ENCODE assay signal across 19 mouse cellular contexts in genomic region chr1:56800611-56801010, GRCm38 (mm10).
DNase-seq lines count a peak whose midpoint lies in the region; ATAC-seq lines count a peak whose summit lies in the region.
"Had no signal": no experiment of that assay in that cellular context is flagged by ENCODE, and none has a peak within 500 bp of the region (broad histone marks: within the 10 kb centered on the region; RNA-seq: fewer than 3 reads in every experiment).

No protein-coding gene starts in this region.

- 55% methylated on average over 7 of the region's 7 CpGs for WGBS in forebrain, embryonic 11.5 days
- WGBS in forebrain, embryonic 10.5 days = 71% methylated on average over 7 of the region's 7 CpGs
- 70% methylated on average over 7 of the region's 7 CpGs for WGBS in neural tube, embryonic 12.5 days
- 29% methylated on average over 7 of the region's 7 CpGs for WGBS in forebrain, embryonic 15.5 days

- no peak overlapping the region for H3K27ac ChIP-seq in forebrain, embryonic 11.5 days (ENCODE audit: low read depth, low read length)
- H3K27ac ChIP-seq in forebrain, embryonic 10.5 days = no peak overlapping the region
- no peak overlapping the region for H3K27ac ChIP-seq in neural tube, embryonic 12.5 days
- no peak overlapping the region for H3K27ac ChIP-seq in forebrain, embryonic 15.5 days (replicated peaks)
- H3K27ac ChIP-seq: embryonic facial prominence, embryonic 10.5 days; heart, embryonic 13.5 days; intestine, embryonic 15.5 days had no signal

- H3K36me3 ChIP-seq in forebrain, embryonic 11.5 days (ENCODE audit: control insufficient read depth, insufficient read depth, low read length) = no peaks in the 10 kb centered on the region; the same call in 1 of the 2 replicates
- H3K36me3 ChIP-seq in forebrain, embryonic 10.5 days (replicated peaks) = peaks cover 14% of the 10 kb centered on the region
- H3K36me3 ChIP-seq in neural tube, embryonic 12.5 days = peaks cover 5% of the 10 kb centered on the region; the same call in 1 of the 2 replicates
- H3K36me3 ChIP-seq in forebrain, embryonic 15.5 days = peaks cover 9% of the 10 kb centered on the region; the same call in 1 of the 2 replicates
- H3K36me3 ChIP-seq: G1E; heart, embryonic 13.5 days; intestine, embryonic 15.5 days had no signal

- ATAC-seq in forebrain, embryonic 11.5 days (replicated peaks; ENCODE audit: low FRiP score) = 0 out of 2 replicates have a peak, but pooled peaks have one; percentile 24
- ATAC-seq in neural tube, embryonic 12.5 days (ENCODE audit: low FRiP score, low read depth) = peak; percentile 7; the same call in 1 of the 2 replicates
- ATAC-seq in forebrain, embryonic 15.5 days (replicated peaks) = 0 out of 2 replicates have a peak, but pooled peaks have one; percentile 35
- ATAC-seq: CD4-positive, CD25-positive, alpha-beta regulatory T cell, adult 4 months; intestine, embryonic 15.5 days had no signal

- H3K4me1 ChIP-seq in forebrain, embryonic 11.5 days (replicated peaks; ENCODE audit: control insufficient read depth, insufficient read depth, low read length) = no peaks in the 10 kb centered on the region
- 0 out of 2 replicates have a peak, but pooled peaks cover 5% of the 10 kb centered on the region for H3K4me1 ChIP-seq in forebrain, embryonic 10.5 days
- no peaks in the 10 kb centered on the region for H3K4me1 ChIP-seq in neural tube, embryonic 12.5 days
- H3K4me1 ChIP-seq in forebrain, embryonic 15.5 days = 0 out of 2 replicates have a peak, but pooled peaks cover 4% of the 10 kb centered on the region
- H3K4me1 ChIP-seq: heart, embryonic 13.5 days; intestine, embryonic 15.5 days had no signal

- no peak overlapping the region for H3K9ac ChIP-seq in forebrain, embryonic 11.5 days (ENCODE audit: low read length)
- H3K9ac ChIP-seq in neural tube, embryonic 12.5 days = no peak overlapping the region
- no peak overlapping the region for H3K9ac ChIP-seq in forebrain, embryonic 15.5 days (replicated peaks)
- H3K9ac ChIP-seq: heart, embryonic 13.5 days; intestine, embryonic 15.5 days had no signal

- H3K9me3 ChIP-seq in forebrain, embryonic 11.5 days (ENCODE audit: control insufficient read depth, low read length) = no peaks in the 10 kb centered on the region
- H3K9me3 ChIP-seq in forebrain, embryonic 10.5 days = no peaks in the 10 kb centered on the region
- no peaks in the 10 kb centered on the region for H3K9me3 ChIP-seq in neural tube, embryonic 12.5 days
- no peaks in the 10 kb centered on the region for H3K9me3 ChIP-seq in forebrain, embryonic 15.5 days
- H3K9me3 ChIP-seq: embryonic facial prominence, embryonic 10.5 days; heart, embryonic 13.5 days; intestine, embryonic 15.5 days had no signal

- no peak for DNase-seq in forebrain, embryonic 11.5 days (ENCODE audit: low spot score)
- no peak for DNase-seq in forebrain, embryonic 10.5 days (ENCODE audit: extremely low spot score, low spot score)
- no peak for DNase-seq in neural tube, embryonic 10.5 days (ENCODE audit: extremely low spot score, low spot score)
- peak; percentile 79 for DNase-seq in retina, postnatal 1 day
- DNase-seq in cerebellum, postnatal 10 days = no peak
- DNase-seq in cerebellum, adult 8-10 months = no peak
- DNase-seq: adrenal gland, postnatal 10 days; B cell, adult 2 months; cerebellum, adult 11-12 months; cerebellum, adult 9-11 months; gastrocnemius, postnatal 14 days; heart, postnatal 36 days had no signal

- H3K4me3 ChIP-seq in forebrain, embryonic 11.5 days (ENCODE audit: low read depth, low read length) = no peak overlapping the region
- no peak overlapping the region for H3K4me3 ChIP-seq in forebrain, embryonic 10.5 days
- no peak overlapping the region for H3K4me3 ChIP-seq in neural tube, embryonic 12.5 days
- no peak overlapping the region for H3K4me3 ChIP-seq in forebrain, embryonic 15.5 days
- H3K4me3 ChIP-seq: embryonic facial prominence, embryonic 10.5 days; heart, embryonic 13.5 days; intestine, embryonic 15.5 days had no signal

- no peaks in the 10 kb centered on the region for H3K27me3 ChIP-seq in forebrain, embryonic 11.5 days (ENCODE audit: control insufficient read depth, insufficient read depth, low read length)
- H3K27me3 ChIP-seq in forebrain, embryonic 10.5 days (ENCODE audit: poor library complexity, severe bottlenecking) = no peaks in the 10 kb centered on the region
- H3K27me3 ChIP-seq in neural tube, embryonic 12.5 days (replicated peaks) = no peaks in the 10 kb centered on the region
- H3K27me3 ChIP-seq in forebrain, embryonic 15.5 days = no peaks in the 10 kb centered on the region
- H3K27me3 ChIP-seq: heart, embryonic 13.5 days; intestine, embryonic 15.5 days had no signal

- no peak overlapping the region for H3K4me2 ChIP-seq in forebrain, embryonic 11.5 days (ENCODE audit: low read depth, low read length, severe bottlenecking)
- H3K4me2 ChIP-seq in neural tube, embryonic 12.5 days (replicated peaks) = no peak overlapping the region
- H3K4me2 ChIP-seq in forebrain, embryonic 15.5 days (replicated peaks) = no peak overlapping the region
- H3K4me2 ChIP-seq: heart, embryonic 13.5 days; intestine, embryonic 15.5 days had no signal
